Mouse (Mus musculus) hindbrain, embryonic 14.5 days (tissue): ENCODE measurements around the gene Rora. TPM values are rescaled to one million over a fixed set of nuclear protein-coding genes. Genes with fewer than 3 reads are reported as not detected.

Experiments used
- ATAC-seq: fragments of 200-750 bp; cut with Nextera tagmentation; 2 replicates; pipeline ENCODE4 v1.8.0; 2017; ENCODE audit warnings: moderate number of reproducible peaks, mild to moderate bottlenecking, moderate TSS enrichment, moderate library complexity; ENCODE audit not compliant: low FRiP score
- DNase-seq: peaks from one replicate; pipeline ENCODE4 v3.0.0-alpha.2; 2015; ENCODE audit warnings: low spot score
- H3K27ac ChIP-seq: fragments of 300-500 bp; sonication (generic); 2 replicates; pipeline ENCODE4 v1.5.1; 2014; ENCODE audit warnings: mild to moderate bottlenecking, moderate library complexity
- H3K27me3 ChIP-seq: fragments of 300-500 bp; sonication (generic); 2 replicates; pipeline ENCODE4 v1.6.1; 2014; ENCODE audit warnings: mild to moderate bottlenecking, low read length, mixed read lengths; ENCODE audit not compliant: control insufficient read depth, insufficient read depth
- H3K36me3 ChIP-seq: fragments of 300-500 bp; sonication (generic); replicated peaks from 2 replicates; pipeline ENCODE4 v1.6.1; 2014; ENCODE audit not compliant: control insufficient read depth, insufficient read depth
- H3K4me1 ChIP-seq: fragments of 300-500 bp; sonication (generic); replicated peaks from 2 replicates; pipeline ENCODE4 v1.6.1; 2014; ENCODE audit warnings: antibody characterized with exemption, low read length, mixed read lengths; ENCODE audit not compliant: control insufficient read depth, insufficient read depth
- H3K4me2 ChIP-seq: fragments of 300-500 bp; sonication (generic); replicated peaks from 2 replicates; pipeline ENCODE4 v1.6.1; 2014; ENCODE audit warnings: mild to moderate bottlenecking, moderate library complexity
- H3K4me3 ChIP-seq: fragments of 300-500 bp; sonication (generic); replicated peaks from 2 replicates; pipeline ENCODE4 v1.5.1; 2014; ENCODE audit warnings: mild to moderate bottlenecking, low read length
- H3K9ac ChIP-seq: fragments of 300-500 bp; sonication (generic); 2 replicates; pipeline ENCODE4 v1.6.1; 2014
- H3K9me3 ChIP-seq: fragments of 300-500 bp; sonication (generic); 2 replicates; pipeline ENCODE4 v1.6.1; 2016; ENCODE audit warnings: low read length; ENCODE audit not compliant: control insufficient read depth
- WGBS: fragments of 180-500 bp; shearing (Covaris S2); extraction: QIAGEN DNeasy Blood & Tissue Kit; methylation state at CpG from one replicate; pipeline ENCODE4 v1.1.7; 2014; 5-methylcytosine and 5-hydroxymethylcytosine counted together
- polyA plus RNA-seq: library from polyadenylated mRNA; unstranded; fragments of >200 nt; fragmentation: Nextera tagmentation; extraction: Ambion mirVana; gene quantifications from 2 replicates; pipeline ENCODE4 v1.2.1, GENCODE M21; 2014

Rora gene
- polyA plus RNA-seq, 1 experiment from 2014 or later: 22.0 TPM

- H3K4me2 ChIP-seq: no peak overlapping the region
- H3K9ac ChIP-seq: no peak overlapping the region
- no peak overlapping the region for H3K4me3 ChIP-seq
- no peaks in the 10 kb centered on the region for H3K9me3 ChIP-seq
- 0 out of 2 replicates have a peak, but pooled peaks cover 5% of the 10 kb centered on the region for H3K4me1 ChIP-seq
- WGBS: 85% methylated on average over 2 of the region's 2 CpGs
- no peaks in the 10 kb centered on the region for H3K27me3 ChIP-seq
- no peak overlapping the region for H3K27ac ChIP-seq
- H3K36me3 ChIP-seq: no peaks in the 10 kb centered on the region
- ATAC-seq: no peak
- no peak for DNase-seq
Observed at GRCm38 (mm10) chr9:68787665-68788064, 134.1 kb downstream of the Rora start.

- Histone ChIP-seq H3K36me3 (no peaks in the 10 kb centered on the region), H3K9ac (no peak overlapping the region), H3K4me2 (no peak overlapping the region), H3K4me1 (0 out of 2 replicates have a peak, but pooled peaks cover 12% of the 10 kb centered on the region), H3K27me3 (no peaks in the 10 kb centered on the region), H3K9me3 (no peaks in the 10 kb centered on the region), H3K27ac (no peak overlapping the region), H3K4me3 (no peak overlapping the region)
- 83% methylated on average over 4 of the region's 4 CpGs for WGBS
- DNase-seq (no peak), ATAC-seq (no peak)
Observed at GRCm38 (mm10) chr9:68790922-68791321, 137.3 kb downstream of the Rora start.

- Histone ChIP-seq H3K27me3 (no peaks in the 10 kb centered on the region), H3K4me2 (peak overlapping the region; percentile 28; the same call in 1 of the 2 replicates), H3K4me3 (no peak overlapping the region), H3K9ac (no peak overlapping the region), H3K4me1 (0 out of 2 replicates have a peak, but pooled peaks cover 12% of the 10 kb centered on the region), H3K36me3 (no peaks in the 10 kb centered on the region), H3K27ac (no peak overlapping the region; the same call in 1 of the 2 replicates), H3K9me3 (no peaks in the 10 kb centered on the region)
- WGBS: 56% methylated on average over 16 of the region's 16 CpGs
- ATAC-seq (no peak), DNase-seq (peak; percentile 34)
Observed at GRCm38 (mm10) chr9:68791982-68792540, 138.5 kb downstream of the Rora start.

- Histone ChIP-seq H3K4me2 (no peak overlapping the region), H3K27ac (no peak overlapping the region), H3K36me3 (no peaks in the 10 kb centered on the region), H3K27me3 (no peaks in the 10 kb centered on the region), H3K9me3 (no peaks in the 10 kb centered on the region), H3K4me3 (no peak overlapping the region), H3K4me1 (0 out of 2 replicates have a peak, but pooled peaks cover 12% of the 10 kb centered on the region), H3K9ac (no peak overlapping the region)
- DNase-seq (no peak), ATAC-seq (no peak)
- 82% methylated on average over 13 of the region's 13 CpGs for WGBS
Observed at GRCm38 (mm10) chr9:68795314-68795713, 141.7 kb downstream of the Rora start.

GRCm38 (mm10) chr9:68798221-68798620 is 144.6 kb downstream of the Rora start:
- DNase-seq (no peak), ATAC-seq (no peak)
- H3K36me3 ChIP-seq: no peaks in the 10 kb centered on the region
- H3K9me3 ChIP-seq: no peaks in the 10 kb centered on the region
- no peaks in the 10 kb centered on the region for H3K27me3 ChIP-seq
- no peak overlapping the region for H3K9ac ChIP-seq
- H3K4me2 ChIP-seq: no peak overlapping the region
- H3K4me1 ChIP-seq: 0 out of 2 replicates have a peak, but pooled peaks cover 7% of the 10 kb centered on the region
- no peak overlapping the region for H3K27ac ChIP-seq
- 87% methylated on average over 4 of the region's 4 CpGs for WGBS
- no peak overlapping the region for H3K4me3 ChIP-seq

- Histone ChIP-seq H3K9ac (no peak overlapping the region), H3K4me2 (no peak overlapping the region), H3K4me1 (0 out of 2 replicates have a peak, but pooled peaks cover 9% of the 10 kb centered on the region), H3K27me3 (no peaks in the 10 kb centered on the region), H3K9me3 (no peaks in the 10 kb centered on the region), H3K4me3 (no peak overlapping the region), H3K27ac (no peak overlapping the region), H3K36me3 (no peaks in the 10 kb centered on the region)
- DNase-seq: no peak
- ATAC-seq: no peak
- 93% methylated on average over 6 of the region's 6 CpGs for WGBS
Observed at GRCm38 (mm10) chr9:68799065-68799464, 145.5 kb downstream of the Rora start.

- H3K4me1 ChIP-seq: peaks cover 6% of the 10 kb centered on the region; the same call in 1 of the 2 replicates
- no peaks in the 10 kb centered on the region for H3K9me3 ChIP-seq
- no peak overlapping the region for H3K27ac ChIP-seq
- ATAC-seq (no peak), DNase-seq (no peak)
- no peak overlapping the region for H3K9ac ChIP-seq
- no peaks in the 10 kb centered on the region for H3K27me3 ChIP-seq
- no peaks in the 10 kb centered on the region for H3K36me3 ChIP-seq
- 77% methylated on average over 6 of the region's 6 CpGs for WGBS
- no peak overlapping the region for H3K4me2 ChIP-seq
- no peak overlapping the region for H3K4me3 ChIP-seq
Observed at GRCm38 (mm10) chr9:68804229-68804628, 150.6 kb downstream of the Rora start.

GRCm38 (mm10) chr9:68805776-68806175 is 152.2 kb downstream of the Rora start:
- Histone ChIP-seq H3K9ac (no peak overlapping the region), H3K27ac (0 out of 2 replicates have a peak overlapping the region, but pooled peaks have one; percentile 21), H3K4me1 (peaks cover 6% of the 10 kb centered on the region; the same call in 1 of the 2 replicates), H3K36me3 (no peaks in the 10 kb centered on the region), H3K9me3 (no peaks in the 10 kb centered on the region), H3K4me2 (no peak overlapping the region), H3K4me3 (no peak overlapping the region), H3K27me3 (no peaks in the 10 kb centered on the region)
- ATAC-seq: no peak
- no peak for DNase-seq
- 62% methylated on average over 5 of the region's 5 CpGs for WGBS

- H3K4me3 ChIP-seq: no peak overlapping the region
- H3K4me1 ChIP-seq: peaks cover 6% of the 10 kb centered on the region; the same call in 1 of the 2 replicates
- no peaks in the 10 kb centered on the region for H3K9me3 ChIP-seq
- H3K9ac ChIP-seq: no peak overlapping the region
- 95% methylated on average over 2 of the region's 2 CpGs for WGBS
- DNase-seq: no peak
- no peak overlapping the region for H3K4me2 ChIP-seq
- ATAC-seq: no peak
- no peak overlapping the region for H3K27ac ChIP-seq
- H3K27me3 ChIP-seq: no peaks in the 10 kb centered on the region
- no peaks in the 10 kb centered on the region for H3K36me3 ChIP-seq
Observed at GRCm38 (mm10) chr9:68807735-68808134, 154.1 kb downstream of the Rora start.
